Mouse (Mus musculus) macrophage (primary cell): ENCODE data around the gene Usp32. TPM values are rescaled to one million over a fixed set of nuclear protein-coding genes. Genes with fewer than 3 reads are reported as not detected.

Experiments
- H3K27ac ChIP-seq: fragments of 350-480 bp; formaldehyde crosslinking; 2 replicates; pipeline ENCODE4 v1.9.0; 2021
- H3K36me3 ChIP-seq: fragments of 350-480 bp; formaldehyde crosslinking; 2 replicates; pipeline ENCODE4 v1.9.0; 2021; ENCODE audit errors: inconsistent target
- H3K4me3 ChIP-seq: fragments of 350-480 bp; formaldehyde crosslinking; 2 replicates; pipeline ENCODE4 v1.9.0; 2021; ENCODE audit errors: inconsistent target
- H3K79me2 ChIP-seq: fragments of 350-480 bp; formaldehyde crosslinking; 2 replicates; pipeline ENCODE4 v1.9.0; 2021; ENCODE audit errors: inconsistent target
- whole genome bisulfite sequencing: methylation state at CpG from one replicate; pipeline ENCODE4 v1.1.7; 2026; ENCODE audit warnings: inconsistent platforms; ENCODE audit not compliant: missing documents; 5-methylcytosine and 5-hydroxymethylcytosine counted together
- polyA plus RNA-seq: library from polyadenylated mRNA; stranded (reverse); fragments of 250-400 nt; gene quantifications from 3 replicates; pipeline ENCODE4 v1.2.4, GENCODE M21; 2018; ENCODE audit warnings: inconsistent platforms

The Usp32 gene
- polyA plus RNA-seq, 1 experiment from 2014 or later = 20.3 TPM

GRCm38 (mm10) chr11:85157301-85157700 is 17.3 kb upstream of the Usp32 start:
- WGBS = 61% methylated on average over 2 of the region's 2 CpGs

GRCm38 (mm10) chr11:85152256-85152930 is 12.4 kb upstream of the Usp32 start:
- Histone ChIP-seq H3K79me2 (no peaks in the 10 kb centered on the region), H3K4me3 (no peak overlapping the region), H3K36me3 (no peaks in the 10 kb centered on the region), H3K27ac (no peak overlapping the region)
- 89% methylated on average over 2 of the region's 2 CpGs for WGBS

More at GRCm38 (mm10) chr11:85157301-85157700, 17.3 kb upstream of the Usp32 start:
- no peaks in the 10 kb centered on the region for H3K79me2 ChIP-seq
- H3K27ac ChIP-seq = no peak overlapping the region
- H3K4me3 ChIP-seq = no peak overlapping the region
- H3K36me3 ChIP-seq = no peaks in the 10 kb centered on the region

DNA sequence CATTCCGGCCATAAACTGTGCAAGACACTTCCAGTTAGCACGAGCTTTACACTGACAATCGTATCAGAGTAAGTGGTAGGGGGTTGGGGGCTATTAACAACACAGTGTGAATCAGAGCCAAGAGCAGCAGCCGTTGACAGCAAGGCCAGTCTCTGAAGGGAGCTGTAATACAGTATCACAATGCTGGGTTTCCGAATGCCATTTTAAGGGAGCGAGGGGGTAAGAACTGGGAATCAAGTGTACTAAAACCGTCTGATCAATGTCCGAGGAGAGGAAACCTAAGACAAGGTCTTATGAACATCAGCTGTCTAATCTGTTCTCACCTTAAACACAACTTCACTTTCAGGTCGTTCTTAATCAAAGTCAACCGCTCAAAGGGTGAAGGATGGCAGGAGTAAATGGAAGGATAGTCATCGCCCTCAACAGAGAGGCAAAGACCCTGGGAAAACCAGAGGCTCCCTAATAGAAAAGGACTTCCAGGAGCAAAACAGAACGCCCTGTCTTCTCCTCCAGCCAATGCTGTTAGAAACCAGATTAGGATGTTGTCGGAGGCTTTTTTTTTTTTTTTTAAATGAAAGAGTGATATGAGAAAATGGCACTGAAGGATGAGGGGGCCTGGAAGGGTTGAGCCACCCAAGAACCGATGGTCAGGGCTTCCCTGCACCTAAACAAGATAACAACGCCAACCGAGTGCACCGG is 1.0 kb downstream of the Usp32 start:
- H3K36me3 ChIP-seq = no peaks in the 10 kb centered on the region
- H3K27ac ChIP-seq = peak overlapping the region; percentile 15; the same call in 1 of the 2 replicates
- H3K79me2 ChIP-seq = peaks cover 56% of the 10 kb centered on the region
- 7% methylated on average over 17 of the region's 17 CpGs for WGBS
- H3K4me3 ChIP-seq = peak overlapping the region; percentile 79

GRCm38 (mm10) chr11:85131542-85131941 is 8.4 kb downstream of the Usp32 start:
- Histone ChIP-seq H3K79me2 (peaks cover 94% of the 10 kb centered on the region), H3K27ac (no peak overlapping the region), H3K4me3 (no peak overlapping the region), H3K36me3 (no peaks in the 10 kb centered on the region)
- WGBS = 18% methylated on average over 2 of the region's 2 CpGs

DNA sequence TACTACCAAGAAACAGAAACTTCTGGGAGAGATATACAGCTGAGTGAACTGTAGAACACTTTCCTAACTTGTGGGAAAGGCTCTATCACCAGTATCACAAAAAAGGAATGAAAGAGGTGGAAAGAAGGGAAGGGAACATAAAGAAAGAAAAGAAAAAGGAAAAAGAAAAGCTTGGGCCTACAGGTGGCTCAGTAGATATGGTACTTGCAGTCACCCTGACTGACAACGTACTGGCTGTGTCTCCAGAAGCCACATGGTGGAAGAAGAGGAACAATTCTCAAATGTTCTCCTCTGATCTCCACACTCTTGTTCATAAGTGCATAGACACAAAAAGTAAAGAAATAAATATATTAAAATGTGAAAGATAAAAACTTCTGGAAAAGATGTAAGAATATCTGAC is 11.1 kb downstream of the Usp32 start:
- Histone ChIP-seq H3K79me2 (peaks cover 87% of the 10 kb centered on the region), H3K4me3 (no peak overlapping the region), H3K27ac (no peak overlapping the region), H3K36me3 (no peaks in the 10 kb centered on the region)
- WGBS = 53% methylated on average over 1 of the region's 1 CpGs

DNA sequence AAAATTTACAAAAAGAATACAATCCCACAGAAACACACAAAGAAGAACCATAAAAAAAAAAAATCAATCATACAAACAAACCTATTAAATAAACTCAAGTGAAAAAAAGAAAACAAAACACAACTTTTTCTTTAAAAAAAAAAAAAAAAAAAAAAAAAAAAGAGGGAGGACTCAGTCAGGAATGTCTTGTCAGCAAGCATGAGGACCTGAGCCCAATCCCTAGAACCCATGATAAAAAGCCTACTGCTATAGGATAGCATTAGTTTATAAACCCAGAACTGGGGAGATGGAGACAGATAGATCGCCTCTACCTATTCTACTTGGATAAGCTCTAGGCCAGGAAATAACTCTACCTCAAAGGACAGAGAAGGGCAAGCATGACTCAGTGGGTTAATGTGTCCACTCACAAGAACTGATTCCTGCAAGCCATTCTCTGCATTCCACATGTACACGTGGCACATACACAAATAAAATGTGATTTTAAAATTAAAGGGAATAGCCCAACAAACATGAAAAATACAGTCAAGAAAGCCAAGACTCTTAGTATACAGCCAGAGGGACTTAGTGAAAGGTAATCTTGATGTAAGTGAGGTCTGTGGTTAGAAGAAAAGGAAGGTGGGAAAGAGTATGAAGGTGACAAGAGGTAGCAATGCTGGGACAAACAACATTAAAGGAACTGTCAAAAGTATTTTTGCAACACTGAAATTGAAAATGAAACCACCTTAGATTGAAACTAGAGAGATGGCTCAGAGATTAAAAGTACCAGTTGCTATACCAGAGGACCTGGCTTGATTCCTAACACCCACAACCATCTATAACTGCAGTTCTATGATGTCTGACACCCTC is 13.5 kb downstream of the Usp32 start:
- H3K36me3 ChIP-seq = no peaks in the 10 kb centered on the region
- no peak overlapping the region for H3K27ac ChIP-seq
- 63% methylated on average over 2 of the region's 2 CpGs for WGBS
- H3K4me3 ChIP-seq = no peak overlapping the region
- H3K79me2 ChIP-seq = peaks cover 87% of the 10 kb centered on the region

DNA sequence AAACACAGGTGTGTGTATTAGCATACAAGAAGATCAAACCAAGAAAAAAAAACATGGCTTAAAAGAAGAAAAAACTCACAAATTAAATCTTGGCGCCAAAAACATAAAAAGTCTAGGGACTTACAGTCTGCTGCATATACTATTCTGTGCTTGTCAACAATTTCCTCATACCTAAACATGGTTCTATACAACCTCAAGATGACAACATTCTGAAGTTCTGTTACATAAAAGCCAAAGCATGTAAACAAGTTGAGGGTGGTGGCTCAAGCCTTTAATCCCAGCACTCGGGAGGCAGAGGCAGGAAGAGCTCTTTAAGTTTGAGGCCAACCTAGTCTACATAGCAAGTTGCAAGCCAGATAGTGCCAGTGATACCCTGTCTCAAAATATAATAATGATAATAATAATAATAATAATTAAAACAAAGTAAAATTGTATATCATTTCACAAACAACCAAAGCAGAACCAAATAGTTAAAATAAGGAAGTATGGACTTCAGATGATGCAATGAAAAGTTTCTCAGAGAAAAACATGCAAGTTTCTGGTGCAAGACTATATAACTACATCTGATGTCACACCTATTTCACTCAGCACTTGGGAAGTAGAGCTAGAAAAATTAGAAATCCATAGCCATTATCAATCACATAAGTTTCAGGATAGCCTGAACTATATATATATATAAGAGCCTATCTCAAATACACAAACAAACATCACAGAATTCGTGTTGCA is 16.5 kb downstream of the Usp32 start:
- 62% methylated on average over 3 of the region's 3 CpGs for WGBS
- Histone ChIP-seq H3K79me2 (peaks cover 83% of the 10 kb centered on the region), H3K4me3 (no peak overlapping the region), H3K36me3 (no peaks in the 10 kb centered on the region), H3K27ac (no peak overlapping the region)

GRCm38 (mm10) chr11:85122073-85122472 is 17.9 kb downstream of the Usp32 start:
- 100% methylated on average over 1 of the region's 1 CpGs for WGBS
- Histone ChIP-seq H3K27ac (no peak overlapping the region), H3K36me3 (no peaks in the 10 kb centered on the region), H3K79me2 (peaks cover 83% of the 10 kb centered on the region), H3K4me3 (no peak overlapping the region)

DNA sequence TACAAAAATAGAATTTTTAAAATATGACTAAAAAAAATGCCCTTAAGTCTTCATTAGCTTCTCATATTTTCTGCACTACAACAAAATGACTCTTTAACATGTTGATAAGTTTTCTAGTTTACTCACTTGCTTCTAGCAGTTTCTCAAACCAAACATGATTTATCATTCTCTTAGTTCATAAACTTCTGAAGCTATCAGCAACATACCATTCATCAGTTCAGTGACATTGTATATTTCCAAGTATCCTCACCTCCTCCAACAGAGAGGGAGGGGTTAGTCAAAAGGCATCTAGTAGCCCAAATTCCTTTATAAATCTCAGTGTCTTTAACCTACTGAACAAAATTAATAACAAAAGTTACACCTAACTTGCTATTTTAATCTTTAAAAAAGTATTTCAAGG is 22.8 kb downstream of the Usp32 start:
- Histone ChIP-seq H3K4me3 (no peak overlapping the region), H3K79me2 (peaks cover 63% of the 10 kb centered on the region), H3K27ac (no peak overlapping the region), H3K36me3 (no peaks in the 10 kb centered on the region)

- peaks cover 54% of the 10 kb centered on the region; the same call in 1 of the 2 replicates for H3K79me2 ChIP-seq
- H3K4me3 ChIP-seq = no peak overlapping the region
- H3K36me3 ChIP-seq = no peaks in the 10 kb centered on the region
- WGBS = 89% methylated on average over 3 of the region's 3 CpGs
- H3K27ac ChIP-seq = no peak overlapping the region
Observed at GRCm38 (mm10) chr11:85116084-85116844, 23.7 kb downstream of the Usp32 start.

DNA sequence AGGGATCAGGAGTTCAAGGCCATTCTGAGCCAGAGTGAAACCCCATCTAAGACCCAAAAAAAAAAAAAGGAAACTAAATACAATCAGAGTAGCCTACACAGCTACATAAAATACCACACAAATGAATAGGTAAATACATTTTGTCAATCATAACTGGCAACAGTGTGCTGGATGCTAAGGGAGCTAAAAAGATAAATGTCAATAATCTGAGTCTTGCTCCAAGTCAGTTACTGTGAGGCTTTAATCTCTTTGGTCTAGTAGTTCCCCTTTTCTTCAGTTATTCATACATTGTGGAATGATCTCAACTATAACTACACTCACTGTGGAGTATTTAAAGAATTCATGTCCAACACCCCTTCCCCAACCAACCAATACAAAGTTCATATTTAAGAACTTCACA is 30.0 kb downstream of the Usp32 start:
- no peak overlapping the region for H3K27ac ChIP-seq
- peaks cover 8% of the 10 kb centered on the region; the same call in 1 of the 2 replicates for H3K79me2 ChIP-seq
- H3K36me3 ChIP-seq = no peaks in the 10 kb centered on the region
- no peak overlapping the region for H3K4me3 ChIP-seq

DNA sequence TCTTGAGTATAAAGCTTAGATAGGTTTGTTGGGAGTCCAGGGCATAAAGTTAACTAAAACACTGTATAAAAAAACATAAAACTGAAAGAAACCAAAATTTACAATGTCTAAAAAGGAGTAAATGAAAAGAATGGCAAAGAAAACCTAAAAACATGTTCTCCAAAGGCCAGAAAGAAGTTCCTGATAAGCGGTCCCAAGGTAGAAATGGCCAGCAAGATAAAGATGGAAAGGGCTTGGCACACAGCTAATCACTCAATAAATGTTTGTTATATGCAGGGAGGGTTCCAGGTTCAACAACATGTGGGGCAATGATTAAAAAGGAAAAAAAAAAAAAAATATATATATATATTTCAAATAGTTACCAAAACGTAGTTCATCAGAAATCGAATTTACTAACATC is 32.7 kb downstream of the Usp32 start:
- Histone ChIP-seq H3K4me3 (no peak overlapping the region), H3K27ac (no peak overlapping the region), H3K36me3 (no peaks in the 10 kb centered on the region), H3K79me2 (no peaks in the 10 kb centered on the region; the same call in 1 of the 2 replicates)
- 90% methylated on average over 3 of the region's 3 CpGs for WGBS

DNA sequence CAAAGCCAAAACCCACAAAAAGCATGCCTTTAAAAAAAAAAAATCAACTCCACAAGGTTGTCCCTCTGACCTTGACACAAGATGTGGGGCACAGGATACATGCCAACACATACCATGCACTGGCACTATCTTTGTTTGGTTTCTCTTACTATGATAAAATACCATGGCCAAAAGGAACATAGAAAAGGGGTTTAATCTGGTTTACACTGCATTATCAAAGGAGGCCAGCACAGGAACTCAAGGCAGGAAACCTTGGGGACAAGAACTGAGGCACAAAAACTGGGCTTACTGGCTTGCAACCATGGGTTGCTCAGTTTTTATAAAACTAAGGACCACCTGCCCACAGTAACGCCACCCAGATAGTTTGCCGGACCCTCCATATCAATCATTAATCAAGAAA is 34.1 kb downstream of the Usp32 start:
- Histone ChIP-seq H3K27ac (no peak overlapping the region), H3K4me3 (no peak overlapping the region)
- WGBS = 95% methylated on average over 2 of the region's 2 CpGs

DNA sequence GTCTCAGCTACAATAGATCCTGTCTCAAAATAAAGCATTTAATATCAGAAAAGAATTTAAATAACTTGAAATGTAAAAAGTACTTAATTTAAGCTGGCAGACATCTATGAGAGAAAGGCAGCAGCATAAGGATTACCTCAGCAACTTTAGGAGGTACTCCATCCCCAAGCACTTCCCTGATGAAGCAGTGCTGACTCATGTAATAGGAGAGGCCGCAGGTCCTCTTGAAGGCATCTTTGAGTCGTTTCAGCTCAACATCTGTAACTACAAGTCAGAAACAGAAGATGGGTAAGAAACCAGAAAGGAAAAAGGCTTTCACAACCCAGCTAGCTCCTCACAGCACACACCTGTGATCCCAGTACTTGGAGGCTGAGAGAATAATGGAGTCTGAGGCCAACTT is 36.2 kb downstream of the Usp32 start:
- H3K4me3 ChIP-seq = no peak overlapping the region
- 53% methylated on average over 2 of the region's 2 CpGs for WGBS
- no peaks in the 10 kb centered on the region for H3K79me2 ChIP-seq
- H3K36me3 ChIP-seq = no peaks in the 10 kb centered on the region
- no peak overlapping the region for H3K27ac ChIP-seq

More for the DNA sequence above, 34.1 kb downstream of the Usp32 start:
- no peaks in the 10 kb centered on the region; the same call in 1 of the 2 replicates for H3K79me2 ChIP-seq
- no peaks in the 10 kb centered on the region for H3K36me3 ChIP-seq
